Mouse (Mus musculus): ENCODE data around the gene Abcf2. TPM values are rescaled to one million over a fixed set of nuclear protein-coding genes. Genes with fewer than 3 reads are reported as not detected.

The Abcf2 gene
- total and polyA plus RNA-seq, 2 experiments from 2014 or later = 49.6 to 56.0 TPM

DNA sequence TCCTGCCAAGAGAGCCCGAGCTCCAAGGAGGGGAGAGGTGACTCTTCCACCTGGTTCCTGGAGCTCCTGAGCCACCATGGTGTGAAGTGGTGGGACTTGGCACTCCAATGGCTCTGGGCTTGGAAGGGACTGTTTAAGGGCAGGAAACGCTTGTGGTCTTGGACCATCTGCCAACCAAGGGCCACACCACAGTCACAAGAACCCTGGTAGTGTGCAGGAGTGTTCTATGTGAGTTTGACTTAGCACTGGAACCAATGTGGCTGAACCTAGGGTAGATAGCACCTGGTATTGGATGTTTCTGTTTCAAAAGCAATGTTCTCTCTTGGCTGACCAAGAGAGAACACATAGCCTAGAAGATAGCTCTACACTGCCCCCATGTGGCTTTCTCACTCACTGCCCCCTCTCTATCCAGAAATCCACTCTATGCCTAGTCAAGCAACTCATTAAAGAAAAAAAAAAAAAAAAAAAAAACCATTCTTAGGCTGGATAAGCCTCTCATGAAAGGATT is 20.0 kb upstream of the Abcf2 start:
- DNase-seq (ENCODE audit: low spot score) (peak; percentile 85), ATAC-seq (ENCODE audit: insufficient read depth, low read depth) (no peak)
- 76% methylated on average over 2 of the region's 2 CpGs for WGBS
- no peak overlapping the region for H3K4me3 ChIP-seq (ENCODE audit: low read depth, low read length)
- no peaks in the 10 kb centered on the region for H3K9me3 ChIP-seq (replicated peaks; ENCODE audit: control insufficient read depth, low read length)
- peaks cover 20% of the 10 kb centered on the region for H3K4me1 ChIP-seq (ENCODE audit: control insufficient read depth, insufficient read depth)
- no peaks in the 10 kb centered on the region for H3K27me3 ChIP-seq (ENCODE audit: control insufficient read depth, insufficient read depth, low read length)
- TF ChIP-seq EP300 (IDR thresholded peaks at IDR 0.05; ENCODE audit: low read depth) = no peak
- peak; percentile 71 for TF ChIP-seq CTCF (IDR thresholded peaks at IDR 0.05; ENCODE audit: low read depth)
- H3K4me2 ChIP-seq (ENCODE audit: low read depth, low read length) = no peak overlapping the region
- no peak overlapping the region for H3K9ac ChIP-seq (replicated peaks; ENCODE audit: low read depth, low read length)
- H3K27ac ChIP-seq (ENCODE audit: low read depth) = no peak overlapping the region
- peaks cover 38% of the 10 kb centered on the region for H3K36me3 ChIP-seq (replicated peaks; ENCODE audit: control insufficient read depth, insufficient read depth, low read length)

DNA sequence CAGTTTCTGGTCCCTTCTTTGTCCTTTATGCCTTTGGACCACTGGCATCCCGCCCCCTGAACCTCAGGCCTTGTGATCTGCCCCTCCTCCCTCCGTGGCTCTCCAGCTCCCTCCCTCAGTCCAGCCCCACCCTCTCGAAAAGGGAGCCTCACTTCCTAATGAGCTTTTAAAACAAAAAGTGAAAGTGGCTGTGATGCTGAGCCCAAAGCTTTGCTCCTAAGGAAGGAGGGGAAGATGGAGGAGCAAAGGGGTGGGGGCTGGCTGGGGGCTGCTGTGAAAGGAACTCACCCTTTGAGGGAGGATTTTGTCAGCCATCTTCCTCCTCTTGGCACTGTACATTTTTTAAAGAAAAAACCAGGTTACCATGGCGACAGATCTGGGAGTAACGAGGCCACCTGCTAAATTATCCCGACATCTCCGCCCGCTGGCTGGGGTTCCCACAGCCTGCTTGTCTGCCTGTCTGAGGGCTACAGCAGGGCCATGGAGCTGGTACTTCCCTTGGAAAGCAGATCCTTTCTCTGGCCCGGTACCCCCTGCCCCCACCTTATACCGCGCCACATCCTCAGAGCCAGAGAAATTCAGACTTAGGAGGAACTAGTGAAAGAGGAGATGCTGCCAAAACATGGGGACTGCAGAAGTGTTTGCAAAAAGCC is 19.4 kb upstream of the Abcf2 start:
- Histone ChIP-seq H3K4me3 (ENCODE audit: low read depth, low read length) (no peak overlapping the region), H3K27ac (ENCODE audit: low read depth) (no peak overlapping the region), H3K9me3 (replicated peaks; ENCODE audit: control insufficient read depth, low read length) (no peaks in the 10 kb centered on the region), H3K4me2 (ENCODE audit: low read depth, low read length) (no peak overlapping the region), H3K9ac (replicated peaks; ENCODE audit: low read depth, low read length) (no peak overlapping the region), H3K4me1 (ENCODE audit: control insufficient read depth, insufficient read depth) (peaks cover 20% of the 10 kb centered on the region), H3K36me3 (replicated peaks; ENCODE audit: control insufficient read depth, insufficient read depth, low read length) (peaks cover 44% of the 10 kb centered on the region), H3K27me3 (ENCODE audit: control insufficient read depth, insufficient read depth, low read length) (no peaks in the 10 kb centered on the region)
- TF ChIP-seq EP300 (IDR thresholded peaks at IDR 0.05; ENCODE audit: low read depth) (no peak), CTCF (IDR thresholded peaks at IDR 0.05; ENCODE audit: low read depth) (no peak)
- 56% methylated on average over 11 of the region's 11 CpGs for WGBS
- DNase-seq (ENCODE audit: low spot score) (no peak), ATAC-seq (ENCODE audit: insufficient read depth, low read depth) (no peak)

DNA sequence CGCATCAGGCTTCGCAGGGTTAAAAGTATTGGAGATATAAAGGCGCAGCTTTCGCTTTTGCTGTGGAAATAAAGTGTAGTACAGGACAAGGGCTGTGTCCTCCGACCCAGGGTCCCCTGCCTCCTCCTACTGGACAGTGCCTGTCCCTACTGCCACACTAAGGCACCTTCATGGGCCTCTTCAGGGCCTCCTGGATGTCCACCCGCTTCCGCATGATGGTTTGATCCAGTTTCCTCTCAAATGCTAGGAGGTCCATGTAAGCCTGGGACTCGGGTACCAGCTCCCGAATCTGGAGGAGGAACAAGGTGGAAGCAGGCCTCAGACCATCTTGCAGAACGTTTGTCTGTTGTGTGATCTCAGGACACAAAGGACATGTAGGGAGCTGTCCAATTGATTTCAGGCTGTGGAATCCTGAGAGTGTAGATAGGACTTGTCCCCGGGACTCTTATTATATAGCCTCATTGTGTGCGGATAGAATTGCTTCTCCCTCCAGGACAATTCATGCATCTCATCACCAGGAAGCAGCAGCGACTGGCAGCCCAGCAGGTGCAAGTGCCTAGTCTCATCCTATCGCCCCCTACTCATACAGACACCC is 18.6 kb upstream of the Abcf2 start:
- TF ChIP-seq EP300 (IDR thresholded peaks at IDR 0.05; ENCODE audit: low read depth) (no peak), CTCF (IDR thresholded peaks at IDR 0.05; ENCODE audit: low read depth) (no peak)
- WGBS = 76% methylated on average over 14 of the region's 14 CpGs
- no peaks in the 10 kb centered on the region for H3K27me3 ChIP-seq (ENCODE audit: control insufficient read depth, insufficient read depth, low read length)
- peaks cover 46% of the 10 kb centered on the region for H3K36me3 ChIP-seq (replicated peaks; ENCODE audit: control insufficient read depth, insufficient read depth, low read length)
- no peak overlapping the region for H3K4me2 ChIP-seq (ENCODE audit: low read depth, low read length)
- no peak overlapping the region for H3K27ac ChIP-seq (ENCODE audit: low read depth)
- H3K9ac ChIP-seq (replicated peaks; ENCODE audit: low read depth, low read length) = no peak overlapping the region
- no peaks in the 10 kb centered on the region for H3K9me3 ChIP-seq (replicated peaks; ENCODE audit: control insufficient read depth, low read length)
- no peak overlapping the region for H3K4me3 ChIP-seq (ENCODE audit: low read depth, low read length)
- DNase-seq (ENCODE audit: low spot score) (no peak), ATAC-seq (ENCODE audit: insufficient read depth, low read depth) (no peak)
- peaks cover 16% of the 10 kb centered on the region for H3K4me1 ChIP-seq (ENCODE audit: control insufficient read depth, insufficient read depth)

DNA sequence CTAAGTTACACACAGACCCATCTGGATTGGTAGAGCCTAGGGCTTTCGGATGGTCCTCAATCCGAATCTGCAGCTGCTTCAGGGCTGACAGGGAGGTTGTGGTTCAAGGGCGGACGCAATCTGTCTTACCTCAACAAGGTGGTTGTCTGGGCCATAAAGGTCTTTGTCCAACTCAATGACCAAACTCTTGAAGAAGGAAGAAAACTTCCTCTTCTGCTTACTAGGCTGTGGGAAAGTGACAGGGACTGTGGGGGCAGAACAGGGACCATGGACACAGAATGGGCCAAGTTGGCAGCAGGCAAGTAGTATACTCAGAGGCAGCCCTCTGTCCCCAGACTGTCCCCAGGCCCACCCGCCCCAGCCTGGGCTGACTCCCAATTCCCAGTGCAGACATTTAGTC is 18.0 kb upstream of the Abcf2 start:
- H3K27ac ChIP-seq (ENCODE audit: low read depth) = no peak overlapping the region
- TF ChIP-seq EP300 (IDR thresholded peaks at IDR 0.05; ENCODE audit: low read depth) = no peak
- no peak for TF ChIP-seq CTCF (IDR thresholded peaks at IDR 0.05; ENCODE audit: low read depth)
- H3K4me1 ChIP-seq (ENCODE audit: control insufficient read depth, insufficient read depth) = peaks cover 13% of the 10 kb centered on the region
- no peak overlapping the region for H3K4me2 ChIP-seq (ENCODE audit: low read depth, low read length)
- ATAC-seq (ENCODE audit: insufficient read depth, low read depth) (no peak), DNase-seq (ENCODE audit: low spot score) (no peak)
- no peak overlapping the region for H3K9ac ChIP-seq (replicated peaks; ENCODE audit: low read depth, low read length)
- H3K27me3 ChIP-seq (ENCODE audit: control insufficient read depth, insufficient read depth, low read length) = no peaks in the 10 kb centered on the region
- no peaks in the 10 kb centered on the region for H3K9me3 ChIP-seq (replicated peaks; ENCODE audit: control insufficient read depth, low read length)
- H3K4me3 ChIP-seq (ENCODE audit: low read depth, low read length) = no peak overlapping the region
- WGBS = 91% methylated on average over 5 of the region's 5 CpGs
- H3K36me3 ChIP-seq (replicated peaks; ENCODE audit: control insufficient read depth, insufficient read depth, low read length) = peaks cover 46% of the 10 kb centered on the region

DNA sequence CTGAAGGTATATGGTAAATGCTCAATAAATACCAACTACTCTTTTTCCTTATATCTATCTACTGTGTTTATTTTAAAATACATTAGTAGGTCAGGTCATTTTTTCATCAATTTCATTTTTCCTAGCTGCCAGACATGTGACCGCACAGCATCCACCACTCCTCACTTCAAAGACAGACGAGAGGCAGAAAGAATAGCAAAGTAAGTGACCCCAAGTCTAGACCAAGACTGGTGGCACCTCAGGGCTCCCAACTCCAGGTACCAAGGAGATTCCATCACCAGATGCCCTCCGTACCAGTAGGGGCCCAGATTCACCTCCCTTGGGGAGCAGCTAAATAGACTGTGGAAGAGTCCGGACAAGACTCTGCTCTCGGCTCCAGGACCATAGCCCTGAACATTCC is 17.1 kb upstream of the Abcf2 start:
- Histone ChIP-seq H3K9ac (replicated peaks; ENCODE audit: low read depth, low read length) (no peak overlapping the region), H3K9me3 (replicated peaks; ENCODE audit: control insufficient read depth, low read length) (no peaks in the 10 kb centered on the region), H3K4me2 (ENCODE audit: low read depth, low read length) (no peak overlapping the region), H3K4me3 (ENCODE audit: low read depth, low read length) (no peak overlapping the region), H3K27ac (ENCODE audit: low read depth) (no peak overlapping the region), H3K27me3 (ENCODE audit: control insufficient read depth, insufficient read depth, low read length) (no peaks in the 10 kb centered on the region), H3K36me3 (replicated peaks; ENCODE audit: control insufficient read depth, insufficient read depth, low read length) (peaks cover 50% of the 10 kb centered on the region), H3K4me1 (ENCODE audit: control insufficient read depth, insufficient read depth) (peaks cover 13% of the 10 kb centered on the region)
- 90% methylated on average over 5 of the region's 5 CpGs for WGBS
- DNase-seq (ENCODE audit: low spot score) = no peak
- no peak for ATAC-seq (ENCODE audit: insufficient read depth, low read depth)
- no peak for TF ChIP-seq EP300 (IDR thresholded peaks at IDR 0.05; ENCODE audit: low read depth)
- no peak for TF ChIP-seq CTCF (IDR thresholded peaks at IDR 0.05; ENCODE audit: low read depth)

Data from heart, postnatal 0 days (tissue).